Mouse (Mus musculus) heart, postnatal 0 days (tissue): ENCODE results near the gene Cflar. TPM values are rescaled to one million over a fixed set of nuclear protein-coding genes. Genes with fewer than 3 reads are reported as not detected.

Experiments
- ATAC-seq: fragments of 200-750 bp; cut with Nextera tagmentation; 2 replicates; pipeline ENCODE4 v1.8.0; 2017; ENCODE audit warnings: low read depth, moderate number of reproducible peaks, moderate library complexity; ENCODE audit not compliant: insufficient read depth
- DNase-seq: peaks from one replicate; pipeline ENCODE4 v3.0.0-alpha.2; 2016; ENCODE audit warnings: low spot score
- H3K27ac ChIP-seq: fragments of 300-500 bp; sonication (generic); 2 replicates; pipeline ENCODE4 v1.5.1; 2014; ENCODE audit warnings: low read depth, mild to moderate bottlenecking
- H3K27me3 ChIP-seq: fragments of 300-500 bp; sonication (generic); 2 replicates; pipeline ENCODE4 v1.6.1; 2014; ENCODE audit warnings: low read length, mixed read lengths; ENCODE audit not compliant: control insufficient read depth, insufficient read depth
- H3K36me3 ChIP-seq: fragments of 300-500 bp; sonication (generic); replicated peaks from 2 replicates; pipeline ENCODE4 v1.6.1; 2014; ENCODE audit warnings: low read length, mixed read lengths; ENCODE audit not compliant: control insufficient read depth, insufficient read depth
- H3K4me1 ChIP-seq: fragments of 300-500 bp; sonication (generic); 2 replicates; pipeline ENCODE4 v1.6.1; 2014; ENCODE audit warnings: antibody characterized with exemption; ENCODE audit not compliant: control insufficient read depth, insufficient read depth
- H3K4me2 ChIP-seq: fragments of 300-500 bp; sonication (generic); 2 replicates; pipeline ENCODE4 v1.6.1; 2014; ENCODE audit warnings: low read depth, mild to moderate bottlenecking, low read length, moderate library complexity
- H3K4me3 ChIP-seq: fragments of 300-500 bp; sonication (generic); 2 replicates; pipeline ENCODE4 v1.5.1; 2014; ENCODE audit warnings: low read depth, low read length
- H3K9ac ChIP-seq: fragments of 300-500 bp; sonication (generic); replicated peaks from 2 replicates; pipeline ENCODE4 v1.6.1; 2014; ENCODE audit warnings: low read depth, low read length, mixed read lengths
- H3K9me3 ChIP-seq: fragments of 300-500 bp; sonication (generic); replicated peaks from 2 replicates; pipeline ENCODE4 v1.6.1; 2016; ENCODE audit warnings: low read length; ENCODE audit not compliant: control insufficient read depth
- CTCF ChIP-seq: IDR thresholded peaks from 2 replicates; pipeline ENCODE4 v1.5.1; 2016; ENCODE audit warnings: antibody characterized with exemption, control low read depth, low read depth
- EP300 ChIP-seq: IDR thresholded peaks from 2 replicates; pipeline ENCODE4 v1.6.1; 2016; ENCODE audit warnings: antibody characterized with exemption, low read depth
- WGBS: fragments of 180-500 bp; shearing (Covaris S2); extraction: QIAGEN DNeasy Blood & Tissue Kit; methylation state at CpG from one replicate; pipeline ENCODE4 v1.1.7; 2014; 5-methylcytosine and 5-hydroxymethylcytosine counted together
- polyA plus RNA-seq: library from polyadenylated mRNA; unstranded; fragments of >200 nt; fragmentation: Nextera tagmentation; extraction: Ambion mirVana; gene quantifications from 2 replicates; pipeline ENCODE4 v1.2.1, GENCODE M21; 2015
- total RNA-seq: library from RNA; depleted of rRNA; stranded (reverse); fragments of >200 nt; gene quantifications from 2 replicates; pipeline ENCODE4 v1.2.3, GENCODE M21; 2014; ENCODE audit warnings: low replicate concordance

The Cflar gene
- total and polyA plus RNA-seq, 2 experiments from 2014 or later = 49.8 to 102 TPM

DNA sequence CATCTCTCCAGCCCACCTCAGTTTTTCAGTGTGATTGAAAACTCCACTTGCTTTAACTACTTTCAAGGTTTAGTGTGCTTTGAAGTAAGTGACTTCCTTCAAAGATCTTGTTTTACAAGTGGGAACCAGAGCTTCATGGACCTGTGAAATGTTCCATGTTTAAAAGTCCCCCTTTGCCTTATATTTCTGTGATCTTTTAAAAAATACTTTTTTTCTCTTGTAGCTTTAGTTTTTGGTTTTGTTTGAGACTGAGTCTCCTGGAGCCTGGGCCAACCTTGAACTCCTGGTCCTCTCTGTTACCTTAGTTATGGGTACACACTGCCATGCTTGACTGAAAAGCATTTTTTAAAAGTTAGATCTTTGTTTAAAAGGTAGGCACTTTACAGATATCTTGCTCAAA, 4.2 kb downstream of the Cflar start:
- Histone ChIP-seq H3K4me1 (peaks cover 24% of the 10 kb centered on the region), H3K4me2 (peak overlapping the region; percentile 39), H3K27me3 (no peaks in the 10 kb centered on the region), H3K27ac (peak overlapping the region; percentile 66), H3K9me3 (no peaks in the 10 kb centered on the region), H3K36me3 (peaks cover 22% of the 10 kb centered on the region), H3K9ac (0 out of 2 replicates have a peak overlapping the region, but pooled peaks have one; percentile 2), H3K4me3 (0 out of 2 replicates have a peak overlapping the region, but pooled peaks have one; percentile 0)
- TF ChIP-seq CTCF (no peak), EP300 (no peak)
- DNase-seq (no peak), ATAC-seq (no peak)

GRCm38 (mm10) chr1:58716162-58716882, 5.0 kb downstream of the Cflar start:
- peak overlapping the region; percentile 39 for H3K4me2 ChIP-seq
- 0 out of 2 replicates have a peak overlapping the region, but pooled peaks have one; percentile 0 for H3K4me3 ChIP-seq
- ATAC-seq = no peak
- H3K36me3 ChIP-seq = peaks cover 22% of the 10 kb centered on the region
- 40% methylated on average over 7 of the region's 7 CpGs for WGBS
- TF ChIP-seq CTCF = no peak
- TF ChIP-seq EP300 = no peak
- DNase-seq = peak; percentile 36
- H3K9ac ChIP-seq = 0 out of 2 replicates have a peak overlapping the region, but pooled peaks have one; percentile 2
- peak overlapping the region; percentile 66 for H3K27ac ChIP-seq
- no peaks in the 10 kb centered on the region for H3K27me3 ChIP-seq
- peaks cover 24% of the 10 kb centered on the region for H3K4me1 ChIP-seq
- H3K9me3 ChIP-seq = no peaks in the 10 kb centered on the region

GRCm38 (mm10) chr1:58716883-58717220, 5.5 kb downstream of the Cflar start:
- H3K9ac ChIP-seq = no peak overlapping the region
- TF ChIP-seq EP300 (no peak), CTCF (no peak)
- WGBS = 87% methylated on average over 4 of the region's 4 CpGs
- peak overlapping the region; percentile 66; the same call in 1 of the 2 replicates for H3K27ac ChIP-seq
- no peaks in the 10 kb centered on the region for H3K9me3 ChIP-seq
- DNase-seq = no peak
- H3K4me1 ChIP-seq = peaks cover 28% of the 10 kb centered on the region
- H3K4me2 ChIP-seq = no peak overlapping the region
- peaks cover 22% of the 10 kb centered on the region for H3K36me3 ChIP-seq
- no peak for ATAC-seq
- H3K4me3 ChIP-seq = no peak overlapping the region
- no peaks in the 10 kb centered on the region for H3K27me3 ChIP-seq

- no peak overlapping the region for H3K27ac ChIP-seq
- no peak for ATAC-seq
- peaks cover 22% of the 10 kb centered on the region for H3K36me3 ChIP-seq
These were observed 6.4 kb downstream of the Cflar start for GRCm38 (mm10) chr1:58717589-58718270.

GRCm38 (mm10) chr1:58719356-58719945, 8.1 kb downstream of the Cflar start:
- Histone ChIP-seq H3K27ac (peak overlapping the region; percentile 20; the same call in 1 of the 2 replicates), H3K27me3 (no peaks in the 10 kb centered on the region), H3K36me3 (peaks cover 22% of the 10 kb centered on the region), H3K4me2 (no peak overlapping the region), H3K9ac (no peak overlapping the region), H3K9me3 (no peaks in the 10 kb centered on the region), H3K4me1 (peaks cover 38% of the 10 kb centered on the region), H3K4me3 (no peak overlapping the region)
- TF ChIP-seq CTCF (no peak), EP300 (no peak)
- 66% methylated on average over 7 of the region's 7 CpGs for WGBS
- ATAC-seq (no peak), DNase-seq (no peak)

More at GRCm38 (mm10) chr1:58717589-58718270, 6.4 kb downstream of the Cflar start:
- no peak for TF ChIP-seq CTCF
- TF ChIP-seq EP300 = no peak
- Histone ChIP-seq H3K9me3 (no peaks in the 10 kb centered on the region), H3K9ac (no peak overlapping the region), H3K4me3 (no peak overlapping the region), H3K4me2 (no peak overlapping the region), H3K27me3 (no peaks in the 10 kb centered on the region), H3K4me1 (peaks cover 36% of the 10 kb centered on the region)
- 92% methylated on average over 8 of the region's 8 CpGs for WGBS
- DNase-seq = no peak
